Mouse (Mus musculus) kidney, postnatal 0 days (tissue): Measurements from ENCODE around the gene Man1c1. TPM values are rescaled to one million over a fixed set of nuclear protein-coding genes. Genes with fewer than 3 reads are reported as not detected.

ENCODE experiments used
- ATAC-seq: fragments of 200-750 bp; cut with Nextera tagmentation; replicated peaks from 2 replicates; pipeline ENCODE4 v1.8.0; 2017; ENCODE audit warnings: low read depth, moderate number of reproducible peaks, moderate TSS enrichment, moderate library complexity; ENCODE audit not compliant: low FRiP score
- DNase-seq: peaks from one replicate; pipeline ENCODE4 v3.0.0-alpha.2; 2016; ENCODE audit warnings: low spot score
- H3K27ac ChIP-seq: fragments of 300-500 bp; sonication (generic); 2 replicates; pipeline ENCODE4 v1.5.1; 2014; ENCODE audit warnings: mild to moderate bottlenecking
- H3K27me3 ChIP-seq: fragments of 300-500 bp; sonication (generic); 2 replicates; pipeline ENCODE4 v1.6.1; 2014; ENCODE audit warnings: low read length, mixed read lengths; ENCODE audit not compliant: insufficient read depth
- H3K36me3 ChIP-seq: fragments of 300-500 bp; sonication (generic); 2 replicates; pipeline ENCODE4 v1.6.1; 2014; ENCODE audit warnings: low read length, mixed read lengths; ENCODE audit not compliant: insufficient read depth
- H3K4me1 ChIP-seq: fragments of 300-500 bp; sonication (generic); replicated peaks from 2 replicates; pipeline ENCODE4 v1.6.1; 2014; ENCODE audit warnings: antibody characterized with exemption, low read length, mixed read lengths; ENCODE audit not compliant: insufficient read depth
- H3K4me2 ChIP-seq: fragments of 300-500 bp; sonication (generic); 2 replicates; pipeline ENCODE4 v1.6.1; 2014; ENCODE audit warnings: mild to moderate bottlenecking, low read length, moderate library complexity, mixed read lengths
- H3K4me3 ChIP-seq: fragments of 300-500 bp; sonication (generic); replicated peaks from 2 replicates; pipeline ENCODE4 v1.5.1; 2014; ENCODE audit warnings: low read depth, low read length
- H3K9ac ChIP-seq: fragments of 300-500 bp; sonication (generic); 2 replicates; pipeline ENCODE4 v1.6.1; 2014; ENCODE audit warnings: low read depth, low read length
- H3K9me3 ChIP-seq: fragments of 300-500 bp; sonication (generic); replicated peaks from 2 replicates; pipeline ENCODE4 v1.6.1; 2016; ENCODE audit warnings: low read length, inconsistent platforms, mixed read lengths
- CTCF ChIP-seq: IDR thresholded peaks from 2 replicates; pipeline ENCODE4 v1.5.1; 2016; ENCODE audit warnings: antibody characterized with exemption, low read depth, mild to moderate bottlenecking, moderate library complexity
- WGBS: fragments of 180-500 bp; shearing (Covaris S2); extraction: QIAGEN DNeasy Blood & Tissue Kit; methylation state at CpG from one replicate; pipeline ENCODE4 v1.1.7; 2014; 5-methylcytosine and 5-hydroxymethylcytosine counted together
- polyA plus RNA-seq: library from polyadenylated mRNA; unstranded; fragments of >200 nt; fragmentation: Nextera tagmentation; extraction: Ambion mirVana; gene quantifications from 2 replicates; pipeline ENCODE4 v1.2.1, GENCODE M21; 2015

Gene Man1c1
- polyA plus RNA-seq, 1 experiment from 2014 or later: 3.2 TPM

- no peaks in the 10 kb centered on the region for H3K9me3 ChIP-seq
- no peak overlapping the region for H3K4me2 ChIP-seq
- H3K27me3 ChIP-seq: no peaks in the 10 kb centered on the region
- H3K27ac ChIP-seq: no peak overlapping the region
- no peak for DNase-seq
- no peak overlapping the region for H3K9ac ChIP-seq
- WGBS: 85% methylated on average over 5 of the region's 5 CpGs
- no peaks in the 10 kb centered on the region for H3K36me3 ChIP-seq
- no peak for TF ChIP-seq CTCF
- ATAC-seq: no peak
- no peak overlapping the region for H3K4me3 ChIP-seq
- H3K4me1 ChIP-seq: no peaks in the 10 kb centered on the region
Observed at GRCm38 (mm10) chr4:134607679-134608078, 96.4 kb downstream of the Man1c1 start.

GRCm38 (mm10) chr4:134606054-134606453 is 98.0 kb downstream of the Man1c1 start:
- H3K4me2 ChIP-seq: no peak overlapping the region
- DNase-seq (no peak), ATAC-seq (no peak)
- no peaks in the 10 kb centered on the region for H3K36me3 ChIP-seq
- no peak for TF ChIP-seq CTCF
- H3K4me3 ChIP-seq: no peak overlapping the region
- H3K27me3 ChIP-seq: no peaks in the 10 kb centered on the region
- peaks cover 7% of the 10 kb centered on the region for H3K4me1 ChIP-seq
- H3K9ac ChIP-seq: no peak overlapping the region
- WGBS: 50% methylated on average over 5 of the region's 5 CpGs
- H3K9me3 ChIP-seq: no peaks in the 10 kb centered on the region
- H3K27ac ChIP-seq: no peak overlapping the region

- Histone ChIP-seq H3K27ac (no peak overlapping the region), H3K4me1 (peaks cover 11% of the 10 kb centered on the region), H3K36me3 (no peaks in the 10 kb centered on the region), H3K9ac (no peak overlapping the region), H3K4me3 (no peak overlapping the region), H3K9me3 (no peaks in the 10 kb centered on the region), H3K4me2 (no peak overlapping the region), H3K27me3 (no peaks in the 10 kb centered on the region)
- no peak for TF ChIP-seq CTCF
- ATAC-seq: no peak
- 71% methylated on average over 4 of the region's 4 CpGs for WGBS
- no peak for DNase-seq
Observed at GRCm38 (mm10) chr4:134604472-134604871, 99.6 kb downstream of the Man1c1 start.

- WGBS: 40% methylated on average over 5 of the region's 5 CpGs
- no peaks in the 10 kb centered on the region for H3K27me3 ChIP-seq
- no peak overlapping the region for H3K9ac ChIP-seq
- H3K9me3 ChIP-seq: no peaks in the 10 kb centered on the region
- no peaks in the 10 kb centered on the region for H3K36me3 ChIP-seq
- no peak overlapping the region for H3K4me3 ChIP-seq
- no peak overlapping the region for H3K27ac ChIP-seq
- peak; percentile 37 for DNase-seq
- no peak overlapping the region for H3K4me2 ChIP-seq
- no peak for ATAC-seq
- no peak for TF ChIP-seq CTCF
- peaks cover 11% of the 10 kb centered on the region for H3K4me1 ChIP-seq
Observed at GRCm38 (mm10) chr4:134603553-134603952, 100.5 kb downstream of the Man1c1 start.

GRCm38 (mm10) chr4:134602610-134603009 is 101.5 kb downstream of the Man1c1 start:
- Histone ChIP-seq H3K9ac (no peak overlapping the region), H3K27me3 (no peaks in the 10 kb centered on the region), H3K27ac (no peak overlapping the region), H3K9me3 (no peaks in the 10 kb centered on the region), H3K4me2 (no peak overlapping the region), H3K4me3 (no peak overlapping the region), H3K36me3 (no peaks in the 10 kb centered on the region), H3K4me1 (peaks cover 11% of the 10 kb centered on the region)
- ATAC-seq (no peak), DNase-seq (no peak)
- TF ChIP-seq CTCF: no peak
- WGBS: 60% methylated on average over 3 of the region's 3 CpGs

GRCm38 (mm10) chr4:134601981-134602380 is 102.1 kb downstream of the Man1c1 start:
- TF ChIP-seq CTCF: no peak
- WGBS: 20% methylated on average over 7 of the region's 7 CpGs
- Histone ChIP-seq H3K27ac (0 out of 2 replicates have a peak overlapping the region, but pooled peaks have one; percentile 26), H3K4me1 (peaks cover 11% of the 10 kb centered on the region), H3K9ac (no peak overlapping the region), H3K36me3 (no peaks in the 10 kb centered on the region), H3K4me2 (no peak overlapping the region), H3K4me3 (no peak overlapping the region), H3K9me3 (no peaks in the 10 kb centered on the region), H3K27me3 (no peaks in the 10 kb centered on the region)
- DNase-seq: peak; percentile 52
- ATAC-seq: no peak

- ATAC-seq: no peak
- Histone ChIP-seq H3K4me2 (no peak overlapping the region), H3K4me1 (peaks cover 11% of the 10 kb centered on the region), H3K36me3 (no peaks in the 10 kb centered on the region), H3K27ac (0 out of 2 replicates have a peak overlapping the region, but pooled peaks have one; percentile 26), H3K27me3 (no peaks in the 10 kb centered on the region), H3K4me3 (no peak overlapping the region), H3K9me3 (no peaks in the 10 kb centered on the region), H3K9ac (no peak overlapping the region)
- 25% methylated on average over 8 of the region's 8 CpGs for whole genome bisulfite sequencing
- TF ChIP-seq CTCF: no peak
- no peak for DNase-seq
Observed at GRCm38 (mm10) chr4:134601404-134601803, 102.7 kb downstream of the Man1c1 start.
